Mouse (Mus musculus): Measurements from ENCODE around the gene Olfr90.

GRCm38 (mm10) chr17:37092198-37092597, 3.9 kb upstream of the Olfr90 start:
- TF ChIP-seq CTCF (IDR thresholded peaks at IDR 0.05; ENCODE audit: extremely low read depth, insufficient read length, insufficient replicate concordance, low read depth, low read length): no peak
- TF ChIP-seq POLR2A (IDR thresholded peaks at IDR 0.05; ENCODE audit: low read depth, low read length): no peak

Measured in small intestine, adult 2 months (tissue).